Mouse (Mus musculus): Measurements from ENCODE around the gene 6430531B16Rik.

6430531B16Rik gene

DNA sequence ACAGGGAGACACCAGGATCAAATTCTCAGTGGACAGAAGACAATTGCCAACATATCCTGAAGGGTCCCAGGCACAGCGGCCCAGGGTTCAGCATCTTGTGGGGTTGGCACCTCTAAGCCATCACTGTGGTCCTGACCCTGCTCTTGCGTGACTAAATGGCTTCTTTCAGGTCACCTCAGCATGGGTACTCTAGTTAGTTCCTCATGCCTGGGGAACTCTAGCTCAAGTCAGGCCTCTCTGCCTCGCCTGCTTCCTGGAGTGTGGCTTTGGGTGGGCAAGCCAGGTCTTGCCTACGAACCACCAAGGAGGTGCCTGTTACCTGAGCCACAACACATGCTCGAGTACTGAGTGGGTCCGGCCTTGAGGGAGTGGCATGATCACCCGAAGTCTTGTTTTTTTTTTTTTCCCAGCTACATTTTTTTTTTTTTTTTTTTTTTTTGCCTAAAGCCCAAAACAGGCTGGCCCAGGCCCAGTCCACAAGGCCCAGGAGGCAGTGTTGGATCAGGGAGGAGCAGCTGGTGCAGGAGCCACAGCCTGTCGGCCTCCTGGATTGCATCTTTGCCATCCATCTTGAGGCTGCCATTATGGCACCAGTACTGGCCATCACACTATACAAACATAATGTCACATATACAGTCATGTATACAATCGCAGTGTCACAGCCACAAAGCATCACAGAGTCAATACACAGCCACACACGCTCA, 8.2 kb downstream of the 6430531B16Rik start:
- DNase-seq (ENCODE audit: low spot score): no peak

DNA sequence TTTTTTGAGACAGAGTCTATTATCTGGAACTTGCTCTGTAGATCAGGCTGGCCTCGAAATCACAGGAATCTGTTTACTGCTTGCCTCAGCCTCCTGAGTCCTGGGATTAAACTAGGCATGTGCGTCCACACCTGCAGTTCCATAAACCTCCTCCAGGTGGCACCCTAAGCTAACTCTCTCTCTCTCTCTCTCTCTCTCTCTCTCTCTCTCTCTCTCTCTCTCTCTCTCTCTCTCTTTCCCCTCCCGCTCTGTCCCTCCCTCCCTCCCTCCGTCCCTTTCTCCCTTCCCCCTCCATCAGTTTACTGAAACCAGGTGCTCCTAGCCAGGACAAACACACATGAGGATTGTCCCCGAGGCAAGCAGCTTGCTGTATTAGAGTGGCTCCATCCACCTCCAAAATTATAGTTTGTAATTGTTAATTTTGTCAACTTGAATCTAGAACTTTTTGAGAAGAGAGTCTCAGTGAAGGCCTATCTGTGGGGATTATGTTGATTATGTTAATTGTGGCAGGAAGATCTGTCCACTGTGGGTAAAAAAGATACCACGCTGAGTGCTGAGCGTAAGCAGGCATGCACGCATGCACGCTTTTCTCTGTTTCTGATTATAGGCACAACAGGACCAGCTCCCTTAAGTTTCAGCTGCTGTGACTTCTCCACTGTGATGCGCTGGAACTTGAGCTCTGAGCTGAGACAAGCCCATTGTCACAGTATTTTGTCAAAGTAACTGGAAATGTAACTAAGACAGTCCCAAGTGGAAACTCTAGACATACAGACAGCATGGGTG, 9.0 kb downstream of the 6430531B16Rik start:
- peak; percentile 94 for DNase-seq (ENCODE audit: low spot score)

DNA sequence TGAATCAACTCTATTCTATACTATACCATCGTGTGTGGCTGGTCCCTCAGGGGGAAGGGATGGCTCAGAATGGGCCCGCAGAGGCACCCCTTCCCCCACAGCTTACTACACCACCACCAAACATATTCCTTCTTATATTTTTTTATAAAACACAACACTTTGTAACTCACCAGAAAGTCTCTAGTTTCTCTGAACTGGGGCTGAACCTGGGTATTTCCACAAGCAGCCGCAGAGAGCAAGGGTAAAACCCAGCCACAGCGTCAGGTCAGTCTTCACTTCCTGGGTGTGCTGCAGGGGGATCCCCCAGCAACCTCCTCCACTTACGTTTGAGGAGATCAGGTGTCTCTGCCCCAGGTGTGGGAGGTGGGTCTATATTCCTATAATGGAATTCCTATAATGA, 10.1 kb downstream of the 6430531B16Rik start:
- no peak for DNase-seq (ENCODE audit: low spot score)

DNA sequence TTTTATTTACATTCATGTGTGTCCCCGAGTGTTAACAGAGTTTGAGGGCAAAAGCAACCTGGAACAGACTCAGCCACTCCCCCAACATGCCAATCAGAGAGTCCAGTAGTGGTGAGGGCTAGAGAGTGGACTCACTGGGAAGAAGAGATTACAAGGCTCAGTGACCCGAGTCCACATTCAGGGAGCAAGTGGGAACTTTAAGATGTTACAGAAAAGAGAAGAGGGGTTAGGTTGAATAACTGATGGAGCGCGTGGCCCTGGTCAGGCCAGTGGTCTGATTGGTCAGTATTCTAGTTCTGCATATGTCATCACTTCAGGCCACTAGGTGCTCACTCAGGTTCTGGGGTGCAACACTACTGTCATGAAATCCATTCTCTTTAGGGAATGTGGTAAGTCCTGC, 11.4 kb downstream of the 6430531B16Rik start:
- no peak for DNase-seq (ENCODE audit: low spot score)

DNA sequence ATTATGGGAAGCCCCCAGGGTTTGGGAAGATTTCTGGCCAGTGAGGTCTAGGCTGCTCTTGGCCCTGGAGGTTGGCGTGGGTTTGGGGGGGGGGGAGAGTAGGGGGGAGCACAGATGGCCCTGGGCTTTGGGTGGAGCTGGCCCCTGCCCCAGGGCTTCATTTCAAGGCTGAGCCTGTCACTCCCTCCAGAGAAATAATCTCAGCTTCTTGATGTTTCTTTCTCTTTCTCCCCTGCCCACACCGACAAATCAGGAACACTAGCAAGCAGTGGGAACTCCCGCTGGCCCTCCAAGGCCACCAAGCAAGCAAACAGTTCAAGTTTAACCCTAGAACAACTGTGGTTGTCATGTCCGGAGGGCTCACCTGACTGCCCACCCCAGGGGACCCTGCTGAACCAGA, 14.7 kb downstream of the 6430531B16Rik start:
- no peak for DNase-seq (ENCODE audit: low spot score)

DNA sequence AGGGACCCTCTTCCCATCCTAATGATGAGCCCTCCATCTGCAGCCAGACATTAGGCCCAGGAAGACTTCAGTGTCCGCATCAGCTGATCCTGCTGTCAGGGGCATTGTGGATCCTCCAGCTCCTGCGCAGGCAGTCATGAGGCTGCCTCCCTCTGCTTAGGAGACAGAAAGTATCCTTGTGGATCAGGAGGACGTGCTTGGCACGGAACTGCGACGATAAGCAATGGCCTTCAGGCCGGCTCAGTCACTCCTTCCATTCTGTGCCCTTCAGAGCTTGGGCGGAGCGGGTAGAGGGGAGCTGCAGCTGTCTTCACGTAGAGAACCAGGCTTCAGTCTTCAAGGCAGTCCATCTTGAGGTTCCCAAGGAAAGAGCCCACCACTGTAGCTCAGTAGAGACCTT, 17.4 kb downstream of the 6430531B16Rik start:
- DNase-seq (ENCODE audit: low spot score): no peak

DNA sequence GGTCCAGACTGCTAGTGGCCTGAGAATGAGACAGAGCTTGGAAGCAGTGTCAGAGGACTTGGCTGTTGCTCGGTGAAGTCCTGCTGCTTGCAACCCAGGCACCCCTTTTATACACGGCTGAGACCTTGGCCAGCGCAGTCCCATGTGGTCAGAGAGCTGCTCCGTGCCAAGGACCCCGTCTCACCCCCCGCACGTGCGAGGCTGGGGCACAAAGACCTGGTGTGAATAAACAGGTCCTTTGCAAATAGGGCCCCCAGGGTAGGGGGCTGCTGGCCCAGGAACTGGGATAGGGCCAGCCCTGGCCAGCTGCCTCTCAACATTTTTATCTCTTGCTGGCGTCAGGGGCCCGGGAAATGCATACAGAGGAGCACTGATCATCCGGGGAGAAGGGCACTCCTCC, 20.6 kb downstream of the 6430531B16Rik start:
- DNase-seq (ENCODE audit: low spot score): no peak

DNA sequence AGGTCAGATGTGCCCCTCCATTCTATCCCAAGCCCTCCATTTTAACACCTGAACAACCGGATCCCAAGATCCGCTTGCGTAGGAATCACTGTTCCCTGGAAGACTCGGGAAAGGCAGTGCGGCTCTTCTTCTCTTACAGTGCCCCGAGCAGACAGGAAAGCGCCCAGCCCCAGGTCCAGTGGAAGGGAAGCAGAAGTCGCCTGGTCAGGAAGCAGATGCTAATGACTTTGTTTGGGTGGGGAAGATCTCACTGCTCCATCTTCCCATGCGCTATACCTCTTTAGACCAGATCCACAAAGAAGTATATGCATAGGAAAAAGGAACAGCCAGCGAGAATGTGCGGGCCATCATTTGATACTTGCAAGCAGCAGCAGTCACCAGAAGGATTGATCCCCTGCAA, 21.1 kb downstream of the 6430531B16Rik start:
- DNase-seq (ENCODE audit: low spot score): no peak

DNA sequence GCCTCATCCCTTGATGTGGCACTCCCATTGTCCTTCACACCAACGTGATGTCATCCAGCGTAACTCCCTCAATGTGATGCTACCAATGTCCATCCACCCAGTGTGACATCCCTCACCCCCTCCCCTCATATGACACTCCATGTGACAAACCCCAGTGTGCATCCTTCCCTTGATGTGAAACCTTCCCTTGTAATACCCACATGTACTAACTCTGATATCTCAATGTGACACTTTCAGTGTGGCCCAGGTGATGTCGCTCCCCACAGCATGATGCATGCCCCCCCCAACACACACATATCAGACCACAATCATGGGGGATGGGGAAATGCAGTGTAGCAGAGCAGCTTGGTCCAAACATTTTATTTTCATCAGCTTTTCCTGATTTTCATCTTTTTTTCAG, 21.9 kb downstream of the 6430531B16Rik start:
- DNase-seq (ENCODE audit: low spot score): no peak

DNA sequence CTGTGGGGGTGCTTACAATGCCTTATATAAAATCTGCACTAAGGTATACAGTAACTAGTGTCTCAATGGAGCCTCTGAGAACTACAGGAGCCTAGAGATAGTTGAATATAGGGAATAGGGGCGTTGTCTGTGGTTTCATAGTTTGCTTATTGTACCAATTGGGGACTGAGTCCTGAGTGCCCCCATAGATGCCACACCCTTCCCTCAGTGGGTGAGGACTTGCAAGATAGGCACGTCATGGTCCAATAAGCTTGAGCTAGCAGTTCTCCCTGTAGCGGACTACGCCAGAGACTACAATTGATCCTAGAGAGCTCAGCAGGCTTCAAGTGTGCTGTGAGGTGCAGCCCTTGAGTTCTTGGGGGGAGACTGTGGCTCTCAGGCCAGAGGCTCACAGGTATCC, 23.1 kb downstream of the 6430531B16Rik start:
- no peak for DNase-seq (ENCODE audit: low spot score)

DNA sequence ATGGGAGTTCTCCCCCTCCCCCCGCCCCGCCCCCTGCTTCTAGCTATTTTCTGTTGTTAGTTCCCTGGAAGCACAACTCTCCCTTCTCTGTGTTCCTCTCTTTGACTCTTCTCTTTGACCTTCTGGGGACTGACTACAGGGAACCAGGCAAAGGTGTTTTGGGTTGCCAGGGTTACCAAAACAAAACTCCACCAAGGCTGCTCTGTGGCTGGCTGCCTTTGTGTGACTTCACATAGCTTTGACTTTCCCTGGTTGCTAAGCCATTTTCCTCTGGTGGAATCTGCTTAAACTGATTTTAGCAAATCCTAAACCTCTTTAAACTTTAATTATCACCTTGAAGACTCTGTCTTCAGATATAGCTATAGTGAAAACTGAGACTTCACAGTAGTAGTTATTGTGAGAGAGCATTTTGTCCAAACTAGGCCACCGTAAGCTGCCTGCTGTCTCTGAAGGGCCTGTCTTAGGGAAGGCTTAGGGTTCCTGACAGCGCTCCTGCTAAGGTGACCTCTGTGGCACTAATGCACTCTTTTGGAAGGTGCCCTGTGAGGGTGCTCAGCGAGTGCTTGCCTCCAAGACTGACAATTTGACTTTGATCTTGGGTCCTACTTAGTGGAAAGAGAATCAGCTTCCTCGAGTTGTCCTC, 26.4 kb downstream of the 6430531B16Rik start:
- no peak for DNase-seq (ENCODE audit: low spot score)

DNA sequence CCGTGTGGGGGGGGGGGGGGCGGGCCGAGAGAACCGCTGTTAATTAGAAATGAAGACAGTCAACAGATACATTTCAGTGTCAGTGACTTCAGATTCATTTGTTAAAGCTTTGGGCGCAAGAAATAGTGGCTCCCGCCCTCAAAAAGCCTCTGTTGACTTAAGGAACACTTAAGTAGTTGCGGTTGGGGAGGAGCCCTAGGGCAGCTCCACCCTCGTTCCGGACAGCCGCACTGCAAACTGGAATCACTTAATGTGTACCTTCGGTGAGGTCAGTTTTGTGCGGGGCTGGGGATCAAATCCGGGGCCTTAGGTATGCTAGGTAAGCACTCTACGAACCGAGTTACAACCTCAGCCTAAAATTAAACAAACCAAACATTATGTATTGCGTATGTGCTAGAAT, 27.5 kb downstream of the 6430531B16Rik start:
- no peak for DNase-seq (ENCODE audit: low spot score)

DNA sequence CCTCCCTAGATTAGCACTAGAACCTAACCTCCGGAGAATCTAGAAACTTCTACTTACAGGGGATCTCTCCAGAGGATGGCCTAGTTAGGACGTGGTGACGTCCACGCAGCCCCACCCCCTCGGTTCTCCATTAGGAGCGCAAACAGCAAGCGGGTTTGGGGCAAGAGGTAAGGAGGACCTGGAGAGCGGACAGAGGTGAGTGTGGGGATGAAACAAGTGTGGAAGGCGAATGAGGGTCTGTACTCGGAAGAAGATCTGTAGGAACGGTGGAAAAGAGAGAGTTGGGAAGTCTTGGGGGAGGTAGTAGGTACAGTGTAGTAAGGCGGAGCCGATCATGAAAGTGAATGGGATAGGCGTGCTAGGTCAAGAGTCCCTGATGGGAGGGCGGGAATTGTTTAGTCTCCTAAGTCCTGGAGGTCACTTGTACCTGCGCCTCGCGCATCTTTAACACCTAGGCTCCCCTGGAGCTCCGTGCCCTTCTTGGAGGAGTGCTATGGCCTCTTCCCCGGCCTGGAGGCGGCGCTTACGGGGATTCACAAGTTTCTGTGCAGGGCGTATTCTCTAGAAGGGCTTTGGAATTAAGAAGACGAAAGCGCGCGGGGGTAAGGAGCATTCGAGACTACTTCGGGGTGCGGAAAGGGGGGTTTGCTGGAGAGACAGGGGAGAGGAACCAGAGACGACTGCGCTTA, 28.1 kb downstream of the 6430531B16Rik start:
- DNase-seq (ENCODE audit: low spot score): no peak

DNA sequence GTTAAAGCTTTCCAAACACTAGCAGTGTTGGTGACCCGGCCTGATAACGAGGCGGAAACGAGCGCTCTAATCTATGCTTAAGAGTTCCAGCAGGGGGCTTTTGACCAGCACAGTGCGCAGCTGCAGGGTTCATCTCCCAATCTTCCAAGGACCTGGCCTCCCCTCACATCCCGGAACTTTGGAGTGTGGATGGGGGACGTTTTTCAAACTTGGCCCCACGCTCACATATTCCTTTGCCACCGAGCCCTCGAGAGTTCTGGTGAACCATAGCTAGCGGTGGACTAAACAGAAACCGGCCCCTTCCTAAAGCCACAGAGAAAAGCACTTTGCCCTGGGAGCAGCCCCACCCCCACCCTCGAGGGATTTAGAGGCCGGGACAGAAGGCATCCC, 28.7 kb downstream of the 6430531B16Rik start:
- no peak for DNase-seq (ENCODE audit: low spot score)

DNA sequence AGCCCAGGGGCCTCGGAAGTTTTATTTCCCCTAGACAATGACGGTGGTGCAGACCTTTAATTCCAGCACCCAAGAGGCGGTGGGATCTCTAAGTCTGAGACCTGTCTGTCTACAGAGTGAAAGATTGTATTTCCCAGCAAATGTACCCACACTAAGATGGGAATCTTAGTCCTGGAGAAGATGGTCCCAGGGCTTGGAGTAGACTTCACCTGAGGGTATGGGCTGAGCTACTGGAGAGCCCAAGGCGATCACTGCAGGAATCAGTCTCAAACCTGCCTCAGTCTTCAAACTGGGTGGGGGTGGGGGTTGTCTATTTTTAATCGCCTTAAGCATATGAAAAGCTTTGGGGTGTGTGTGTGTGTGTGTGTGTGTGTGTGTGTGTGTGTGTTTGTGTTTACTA, 32.5 kb downstream of the 6430531B16Rik start:
- no peak for DNase-seq (ENCODE audit: low spot score)

DNA sequence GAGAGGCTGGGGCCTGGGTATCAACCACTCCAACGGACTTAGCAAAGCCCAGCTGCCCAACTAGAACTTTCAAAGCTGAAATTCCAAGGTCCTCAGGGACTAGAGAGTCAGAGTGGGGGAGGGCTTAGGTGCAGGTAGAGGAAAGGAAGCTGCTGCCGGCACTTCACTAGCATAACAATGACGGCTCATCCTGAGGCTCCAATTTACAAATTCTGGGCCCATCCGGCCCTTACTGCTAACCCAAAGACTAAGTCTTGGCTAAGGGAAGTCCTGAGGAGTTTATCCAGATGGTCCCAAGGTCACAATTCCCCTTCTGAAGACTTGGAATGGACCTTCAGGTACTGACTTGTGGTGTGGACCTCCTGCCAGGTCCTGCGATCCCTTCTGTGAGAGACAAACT, 33.0 kb downstream of the 6430531B16Rik start:
- DNase-seq (ENCODE audit: low spot score): no peak

DNA sequence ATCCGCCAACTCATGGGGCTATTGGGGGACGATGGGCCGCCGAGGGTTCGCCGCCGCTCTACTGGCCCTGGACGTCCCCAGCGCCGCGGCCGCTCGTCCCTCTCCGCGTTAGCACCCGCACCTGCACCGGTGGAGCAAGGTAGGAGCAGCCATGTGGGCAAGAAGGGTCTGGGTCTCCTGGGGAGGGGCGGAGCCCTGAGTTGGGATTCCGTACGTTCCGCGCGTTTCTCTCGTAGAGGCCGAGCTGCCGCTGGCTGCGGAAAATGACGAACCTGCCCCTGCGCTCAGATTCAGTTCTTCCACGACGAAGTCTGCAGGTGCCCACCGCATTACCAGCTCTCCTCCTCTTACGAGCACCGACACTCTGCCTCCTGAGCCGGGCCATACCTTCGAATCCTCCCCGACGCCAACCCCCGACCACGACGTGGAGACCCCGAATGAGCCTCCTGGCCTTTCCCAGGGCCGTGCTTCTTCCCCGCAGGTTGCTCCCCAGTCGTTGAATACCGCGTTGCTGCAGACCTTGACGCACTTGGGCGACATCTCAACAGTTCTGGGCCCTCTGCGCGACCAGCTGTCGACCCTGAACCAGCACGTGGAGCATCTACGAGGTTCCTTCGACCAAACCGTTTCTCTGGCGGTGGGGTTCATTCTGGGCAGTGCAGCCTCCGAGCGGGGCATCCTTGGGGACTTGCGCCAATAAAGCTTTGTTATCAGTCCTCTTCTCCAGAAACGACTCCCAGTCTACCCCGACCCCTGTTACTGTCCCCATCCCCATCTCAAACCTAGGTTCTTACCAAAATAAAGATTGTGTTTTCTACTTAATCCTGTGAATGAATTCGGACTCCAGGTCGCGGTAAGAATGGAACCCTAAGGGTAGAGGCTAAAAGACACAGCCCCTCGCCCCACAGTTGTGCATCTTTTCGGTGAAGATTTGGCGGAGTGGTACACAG, 34.0 kb downstream of the 6430531B16Rik start:
- DNase-seq (ENCODE audit: low spot score): no peak

DNA sequence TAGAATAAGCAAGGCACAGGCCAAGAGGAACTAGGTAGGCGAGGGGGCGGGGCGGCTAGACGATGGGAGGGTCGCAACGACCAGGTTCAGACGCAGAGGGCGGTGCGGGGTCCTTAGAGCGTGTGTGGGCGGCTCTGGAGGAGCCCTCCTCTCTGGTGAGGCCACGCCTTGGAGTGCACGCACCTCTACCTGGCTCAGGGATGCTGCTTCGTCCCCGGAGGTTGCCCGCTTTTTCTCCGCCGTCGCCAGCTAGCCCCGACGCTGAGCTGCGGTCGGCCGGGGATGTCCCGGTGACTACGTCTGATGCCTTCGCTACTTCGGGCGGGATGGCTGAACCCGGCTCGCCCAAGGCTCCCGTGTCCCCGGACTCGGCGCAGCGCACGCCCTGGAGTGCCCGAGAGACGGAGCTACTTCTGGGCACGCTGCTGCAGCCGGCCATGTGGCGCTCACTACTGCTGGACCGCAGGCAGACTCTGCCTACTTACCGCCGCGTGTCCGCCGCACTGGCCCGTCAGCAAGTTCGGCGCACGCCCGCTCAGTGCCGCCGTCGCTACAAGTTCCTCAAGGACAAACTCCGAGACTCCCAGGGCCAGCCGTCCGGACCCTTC, 34.8 kb downstream of the 6430531B16Rik start, which contains the start of gene Utf1:
TSS of gene Utf1 (plus strand) at position 116 of the 608 bp plus-strand sequence.
- DNase-seq (ENCODE audit: low spot score): no peak

DNA sequence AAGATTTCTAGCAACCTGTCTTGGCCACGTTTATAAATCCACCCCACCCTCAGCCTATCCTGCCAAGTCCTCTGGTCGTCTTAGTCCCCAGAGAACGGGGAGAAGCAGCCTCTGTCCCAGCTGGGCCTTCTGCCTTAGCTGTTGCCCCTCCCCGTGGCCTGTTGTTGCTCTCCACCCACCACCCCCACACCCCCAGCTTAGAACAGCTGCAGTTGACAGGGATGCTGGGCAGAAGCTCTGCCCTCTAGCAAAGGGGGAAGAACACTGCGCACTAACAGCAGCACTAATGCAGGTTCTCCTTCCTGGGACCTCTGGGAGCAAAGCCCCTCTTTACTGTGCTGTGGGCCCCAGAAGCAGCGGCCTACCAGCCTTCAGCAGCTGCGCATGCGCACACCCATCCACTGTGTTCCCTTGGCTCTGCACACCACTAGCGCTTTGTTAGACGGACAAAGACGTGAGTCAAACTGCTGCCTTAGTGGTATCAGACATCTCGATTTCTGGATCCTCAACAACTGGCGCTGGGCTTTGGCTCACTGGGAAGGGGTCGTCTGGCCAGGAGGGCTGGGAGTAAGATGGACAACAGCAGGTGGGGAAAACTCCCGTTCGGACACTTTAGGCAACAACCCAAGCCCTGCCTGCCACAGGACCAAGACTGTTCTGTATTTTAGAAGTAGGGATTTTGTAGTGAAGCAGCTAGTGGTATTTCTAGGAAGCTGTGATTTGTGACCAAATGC, 37.9 kb downstream of the 6430531B16Rik start:
- DNase-seq (ENCODE audit: low spot score): no peak

DNA sequence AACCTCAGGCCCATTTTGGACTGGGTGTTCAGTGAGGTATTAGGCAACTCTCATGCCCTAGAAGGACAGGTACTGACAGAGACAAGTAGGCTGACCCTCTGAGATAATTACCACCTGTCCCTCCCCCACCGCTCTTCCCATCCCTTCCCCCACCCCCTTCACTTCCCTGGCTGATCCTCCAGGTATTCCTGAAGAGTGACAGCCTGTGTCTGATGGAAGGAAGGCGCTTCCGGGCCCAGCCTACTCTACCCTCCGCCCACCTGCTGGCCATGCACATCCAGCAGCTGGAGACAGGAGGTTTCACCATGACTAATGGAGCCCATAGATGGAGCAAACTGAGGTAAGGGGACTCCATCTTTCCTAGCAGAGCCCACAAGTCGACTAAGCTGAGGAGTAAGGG, 40.7 kb downstream of the 6430531B16Rik start:
- DNase-seq (ENCODE audit: low spot score): no peak
